Mouse (Mus musculus): ENCODE measurements at regions not wholly inside any gene's neighbourhood (a gene's known extent, or its start where the extent isn't known, plus 50 kb on each side); places are given as distances from the start of the nearest gene placed in this dataset.

GRCm38 (mm10) chr5:75824660-75825059, 153.6 kb downstream of the Kdr start:
- TF ChIP-seq CTCF (conservative IDR thresholded peaks at IDR 0.05 in 1 of 2, IDR thresholded peaks at IDR 0.05 in 1 of 2; ENCODE audit: low read depth in 2 of 2, low read length in 2 of 2) (no peak), USF1 (IDR thresholded peaks at IDR 0.05; ENCODE audit: low read depth, low read length) (no peak), MXI1 (IDR thresholded peaks at IDR 0.05; ENCODE audit: low read depth, low read length) (no peak), CHD2 (IDR thresholded peaks at IDR 0.05; ENCODE audit: low read length) (no peak), MAX (IDR thresholded peaks at IDR 0.05; ENCODE audit: low read length) (no peak), POLR2A (IDR thresholded peaks at IDR 0.05; ENCODE audit: low read depth, low read length) (no peak)

All from CH12.LX (cell line).